Mouse (Mus musculus) heart, embryonic 12.5 days (tissue): Measurements from ENCODE around the gene Trcg1. TPM values are rescaled to one million over a fixed set of nuclear protein-coding genes. Genes with fewer than 3 reads are reported as not detected.
A peak's percentile ranks its signal among the peaks of the same experiment; 100 is the strongest.
"Not testable (repeated sequence)": the region's sequence is repeated elsewhere in the genome, so short reads cannot be mapped to it uniquely, and the experiment has no call there.

Experiments used
- ATAC-seq: fragments of 200-750 bp; cut with Nextera tagmentation; 2 replicates; pipeline ENCODE4 v1.8.0; 2017; ENCODE audit warnings: moderate TSS enrichment, moderate library complexity; ENCODE audit not compliant: insufficient number of reproducible peaks, low FRiP score
- H3K27ac ChIP-seq: fragments of 300-500 bp; sonication (generic); 2 replicates; pipeline ENCODE4 v1.5.1; 2016; ENCODE audit warnings: mild to moderate bottlenecking, moderate library complexity; ENCODE audit not compliant: poor library complexity, severe bottlenecking
- H3K27me3 ChIP-seq: fragments of 300-500 bp; sonication (generic); replicated peaks from 2 replicates; pipeline ENCODE4 v1.6.1; 2016; ENCODE audit warnings: mild to moderate bottlenecking, moderate library complexity
- H3K36me3 ChIP-seq: fragments of 300-500 bp; sonication (generic); 2 replicates; pipeline ENCODE4 v1.6.1; 2016; ENCODE audit warnings: mild to moderate bottlenecking, moderate library complexity
- H3K4me1 ChIP-seq: fragments of 300-500 bp; sonication (generic); replicated peaks from 2 replicates; pipeline ENCODE4 v1.6.1; 2016; ENCODE audit warnings: mild to moderate bottlenecking
- H3K4me2 ChIP-seq: fragments of 300-500 bp; sonication (generic); 2 replicates; pipeline ENCODE4 v1.6.1; 2016; ENCODE audit warnings: mild to moderate bottlenecking, moderate library complexity
- H3K4me3 ChIP-seq: fragments of 300-500 bp; sonication (generic); 2 replicates; pipeline ENCODE4 v1.5.1; 2016; ENCODE audit warnings: mild to moderate bottlenecking
- H3K9ac ChIP-seq: fragments of 300-500 bp; sonication (generic); 2 replicates; pipeline ENCODE4 v1.6.1; 2016; ENCODE audit warnings: mild to moderate bottlenecking, moderate library complexity
- H3K9me3 ChIP-seq: fragments of 300-500 bp; sonication (generic); replicated peaks from 2 replicates; pipeline ENCODE4 v1.6.1; 2016; ENCODE audit warnings: mild to moderate bottlenecking, moderate library complexity
- WGBS: fragments of 180-500 bp; shearing (Covaris S2); methylation state at CpG from one replicate; pipeline ENCODE4 v1.1.7; 2016; 5-methylcytosine and 5-hydroxymethylcytosine counted together
- polyA plus RNA-seq: library from polyadenylated mRNA; unstranded; fragments of >200 nt; fragmentation: Nextera tagmentation; extraction: Ambion mirVana; gene quantifications from 2 replicates; pipeline ENCODE4 v1.2.1, GENCODE M21; 2016

Trcg1 gene
- polyA plus RNA-seq = not detected in 2 replicates

GRCm38 (mm10) chr9:57236256-57236655 lies at the start of gene Trcg1:
Gene Trcg1, plus strand, starts transcription at chr9:57236556.
- Histone ChIP-seq H3K9me3 (no peaks in the 10 kb centered on the region), H3K9ac (no peak within 1 kb of the TSS)

GRCm38 (mm10) chr9:57196708-57197107 lies 39.6 kb upstream of the Trcg1 start:
- Histone ChIP-seq H3K4me1 (no peaks in the 10 kb centered on the region), H3K27me3 (peaks cover 4% of the 10 kb centered on the region; the same call in 1 of the 2 replicates), H3K27ac (no peak overlapping the region), H3K9ac (no peak overlapping the region), H3K36me3 (no peaks in the 10 kb centered on the region), H3K4me3 (no peak overlapping the region), H3K4me2 (no peak overlapping the region), H3K9me3 (0 out of 2 replicates have a peak, but pooled peaks cover 3% of the 10 kb centered on the region)
- no peak for ATAC-seq
- 64% methylated on average over 3 of the region's 3 CpGs for whole genome bisulfite sequencing

More at GRCm38 (mm10) chr9:57236256-57236655, at the start of gene Trcg1:
- H3K27ac ChIP-seq = no peak within 1 kb of the TSS
- no peak within 1 kb of the TSS for H3K4me3 ChIP-seq
- 75% methylated on average over 2 of the region's 2 CpGs for WGBS
- H3K36me3 ChIP-seq = no peaks in the 10 kb centered on the region
- ATAC-seq = no peak
- H3K4me2 ChIP-seq = no peak within 1 kb of the TSS
- H3K27me3 ChIP-seq = 0 out of 2 replicates have a peak, but pooled peaks cover 4% of the 10 kb centered on the region
- no peaks in the 10 kb centered on the region for H3K4me1 ChIP-seq

GRCm38 (mm10) chr9:57197414-57197813 lies 38.9 kb upstream of the Trcg1 start:
- no peak overlapping the region for H3K9ac ChIP-seq
- no peak for ATAC-seq
- no peaks in the 10 kb centered on the region for H3K4me1 ChIP-seq
- no peaks in the 10 kb centered on the region for H3K36me3 ChIP-seq
- no peak overlapping the region for H3K4me2 ChIP-seq
- H3K9me3 ChIP-seq = 0 out of 2 replicates have a peak, but pooled peaks cover 3% of the 10 kb centered on the region
- no peak overlapping the region for H3K27ac ChIP-seq
- WGBS = 61% methylated on average over 8 of the region's 8 CpGs
- H3K4me3 ChIP-seq = no peak overlapping the region
- peaks cover 4% of the 10 kb centered on the region; the same call in 1 of the 2 replicates for H3K27me3 ChIP-seq

GRCm38 (mm10) chr9:57202981-57203380 lies 33.4 kb upstream of the Trcg1 start:
- 70% methylated on average over 7 of the region's 7 CpGs for WGBS
- Histone ChIP-seq H3K4me3 (no peak overlapping the region), H3K36me3 (no peaks in the 10 kb centered on the region), H3K9me3 (0 out of 2 replicates have a peak, but pooled peaks cover 6% of the 10 kb centered on the region), H3K9ac (no peak overlapping the region), H3K27ac (0 out of 2 replicates have a peak overlapping the region, but pooled peaks have one; percentile 19), H3K27me3 (no peaks in the 10 kb centered on the region), H3K4me2 (no peak overlapping the region), H3K4me1 (no peaks in the 10 kb centered on the region)
- no peak for ATAC-seq

GRCm38 (mm10) chr9:57203571-57203970 lies 32.8 kb upstream of the Trcg1 start:
- not testable (repeated sequence) for H3K4me2 ChIP-seq, H3K36me3 ChIP-seq
- WGBS = 22% methylated on average over 13 of the region's 13 CpGs

GRCm38 (mm10) chr9:57206896-57207295 lies 29.5 kb upstream of the Trcg1 start:
- no peaks in the 10 kb centered on the region for H3K4me1 ChIP-seq
- no peaks in the 10 kb centered on the region for H3K27me3 ChIP-seq
- H3K36me3 ChIP-seq = no peaks in the 10 kb centered on the region
- H3K9me3 ChIP-seq = 0 out of 2 replicates have a peak, but pooled peaks cover 3% of the 10 kb centered on the region
- WGBS = 70% methylated on average over 2 of the region's 2 CpGs
- H3K27ac ChIP-seq = no peak overlapping the region
- ATAC-seq = no peak
- no peak overlapping the region for H3K9ac ChIP-seq
- H3K4me2 ChIP-seq = no peak overlapping the region
- H3K4me3 ChIP-seq = no peak overlapping the region

More at GRCm38 (mm10) chr9:57203571-57203970, 32.8 kb upstream of the Trcg1 start:
- H3K4me3 ChIP-seq, H3K9me3 ChIP-seq, H3K27ac ChIP-seq, H3K9ac ChIP-seq, H3K27me3 ChIP-seq, ATAC-seq, H3K4me1 ChIP-seq: not testable (repeated sequence)

- H3K27me3 ChIP-seq = no peaks in the 10 kb centered on the region
- H3K9me3 ChIP-seq = no peaks in the 10 kb centered on the region
- H3K36me3 ChIP-seq = no peaks in the 10 kb centered on the region
- no peak for ATAC-seq
- no peak overlapping the region for H3K4me3 ChIP-seq
- 30% methylated on average over 3 of the region's 3 CpGs for WGBS
- H3K27ac ChIP-seq = no peak overlapping the region
- no peaks in the 10 kb centered on the region for H3K4me1 ChIP-seq
- no peak overlapping the region for H3K9ac ChIP-seq
- no peak overlapping the region for H3K4me2 ChIP-seq
These were observed 27.0 kb upstream of the Trcg1 start for GRCm38 (mm10) chr9:57209316-57209715.

- Histone ChIP-seq H3K4me2 (no peak overlapping the region), H3K9me3 (no peaks in the 10 kb centered on the region), H3K27ac (no peak overlapping the region), H3K4me3 (no peak overlapping the region), H3K27me3 (0 out of 2 replicates have a peak, but pooled peaks cover 4% of the 10 kb centered on the region), H3K36me3 (no peaks in the 10 kb centered on the region), H3K9ac (no peak overlapping the region), H3K4me1 (no peaks in the 10 kb centered on the region)
- ATAC-seq = no peak
- 62% methylated on average over 9 of the region's 9 CpGs for WGBS
These were observed 23.7 kb upstream of the Trcg1 start for GRCm38 (mm10) chr9:57212448-57213222.

- 74% methylated on average over 6 of the region's 6 CpGs for WGBS
- H3K36me3 ChIP-seq = no peaks in the 10 kb centered on the region
- ATAC-seq = no peak
These were observed 21.9 kb upstream of the Trcg1 start for GRCm38 (mm10) chr9:57214500-57214899.

GRCm38 (mm10) chr9:57217220-57217619 lies 19.1 kb upstream of the Trcg1 start:
- Histone ChIP-seq H3K9ac (no peak overlapping the region), H3K36me3 (no peaks in the 10 kb centered on the region), H3K4me2 (no peak overlapping the region), H3K27ac (no peak overlapping the region), H3K27me3 (0 out of 2 replicates have a peak, but pooled peaks cover 4% of the 10 kb centered on the region), H3K4me1 (no peaks in the 10 kb centered on the region), H3K4me3 (no peak overlapping the region), H3K9me3 (0 out of 2 replicates have a peak, but pooled peaks cover 3% of the 10 kb centered on the region)
- WGBS = 77% methylated on average over 6 of the region's 6 CpGs
- no peak for ATAC-seq

More at GRCm38 (mm10) chr9:57214500-57214899, 21.9 kb upstream of the Trcg1 start:
- no peak overlapping the region for H3K27ac ChIP-seq
- H3K9ac ChIP-seq = no peak overlapping the region
- H3K4me2 ChIP-seq = no peak overlapping the region
- no peak overlapping the region for H3K4me3 ChIP-seq
- 0 out of 2 replicates have a peak, but pooled peaks cover 4% of the 10 kb centered on the region for H3K27me3 ChIP-seq
- no peaks in the 10 kb centered on the region for H3K4me1 ChIP-seq
- H3K9me3 ChIP-seq = no peaks in the 10 kb centered on the region

- no peak overlapping the region for H3K9ac ChIP-seq
- 0 out of 2 replicates have a peak, but pooled peaks cover 3% of the 10 kb centered on the region for H3K9me3 ChIP-seq
- H3K27me3 ChIP-seq = 0 out of 2 replicates have a peak, but pooled peaks cover 4% of the 10 kb centered on the region
- 86% methylated on average over 5 of the region's 5 CpGs for WGBS
- no peaks in the 10 kb centered on the region for H3K36me3 ChIP-seq
- no peak overlapping the region for H3K4me3 ChIP-seq
- H3K4me2 ChIP-seq = no peak overlapping the region
- ATAC-seq = no peak
- no peak overlapping the region for H3K27ac ChIP-seq
- H3K4me1 ChIP-seq = no peaks in the 10 kb centered on the region
These were observed 17.6 kb upstream of the Trcg1 start for GRCm38 (mm10) chr9:57218776-57219175.
